Mouse (Mus musculus) spleen, adult 2 months (tissue): ENCODE measurements at regions not wholly inside any gene's neighbourhood (a gene's known extent, or its start where the extent isn't known, plus 50 kb on each side); places are given as distances from the start of the nearest gene placed in this dataset.

ENCODE experiments used
- CTCF ChIP-seq: fragments of 200-500 bp; IDR thresholded peaks from 2 replicates; pipeline ENCODE4 v1.5.1; 2011; ENCODE audit warnings: mild to moderate bottlenecking, inconsistent platforms; ENCODE audit not compliant: insufficient read depth, insufficient read length, insufficient replicate concordance; ENCODE audit errors: extremely low read depth
- POLR2A ChIP-seq: fragments of 200-500 bp; IDR thresholded peaks from 2 replicates; pipeline ENCODE4 v1.6.1; 2011; ENCODE audit warnings: low read depth, low read length, inconsistent platforms

GRCm38 (mm10) chr9:32998323-32998722 is 362.3 kb downstream of the Ets1 start:
- TF ChIP-seq CTCF: no peak
- TF ChIP-seq POLR2A: no peak
